Mouse (Mus musculus) forelimb bud, embryonic 11.5 days (tissue): ENCODE results near the gene Capn3.

Source experiments
- DNase-seq: peaks from one replicate; pipeline ENCODE4 v3.0.0-alpha.2; 2012; ENCODE audit warnings: low read depth, low spot score

The Capn3 gene

GRCm38 (mm10) chr2:120481921-120482320 lies 26.1 kb downstream of the Capn3 start:
- DNase-seq, result no peak

GRCm38 (mm10) chr2:120482506-120483389 lies 26.9 kb downstream of the Capn3 start:
- DNase-seq, result no peak

DNA sequence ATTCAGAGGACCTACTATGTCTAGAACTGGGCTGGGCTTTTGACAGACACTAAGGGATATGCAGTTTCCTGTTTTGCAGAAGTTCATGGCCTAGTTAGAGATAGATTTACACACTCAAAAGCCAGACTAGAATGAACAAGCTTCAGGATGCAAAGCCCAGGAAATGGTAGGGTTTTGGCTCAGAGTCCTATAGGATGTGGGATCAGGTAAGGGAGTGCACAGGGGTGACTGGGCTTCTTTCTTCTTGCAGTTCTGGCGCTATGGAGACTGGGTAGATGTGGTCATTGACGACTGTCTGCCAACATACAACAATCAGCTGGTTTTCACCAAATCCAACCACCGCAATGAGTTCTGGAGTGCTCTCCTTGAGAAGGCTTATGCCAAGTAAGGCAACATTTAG lies 28.4 kb downstream of the Capn3 start:
- no peak for DNase-seq

- no peak for DNase-seq
Observed at GRCm38 (mm10) chr2:120493254-120493653, 37.4 kb downstream of the Capn3 start.

DNA sequence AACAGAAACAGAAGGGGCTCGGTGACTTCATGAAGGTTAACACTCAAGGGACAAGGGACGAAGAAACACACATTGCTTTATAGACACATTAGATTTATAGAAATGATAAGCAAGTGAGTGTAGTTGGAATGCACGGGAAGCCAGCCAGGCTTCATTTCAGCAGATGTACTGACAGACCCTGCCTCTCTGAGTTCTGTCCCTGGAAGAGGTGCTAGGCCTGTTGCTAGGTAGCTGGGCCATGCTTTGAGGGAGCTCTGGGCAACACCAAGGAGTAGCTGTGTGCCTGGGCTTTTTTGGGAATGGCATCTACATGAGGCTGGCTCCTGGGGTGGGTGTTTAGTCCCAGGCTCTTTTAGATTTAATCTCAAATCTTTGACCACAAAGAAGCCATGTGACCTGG lies 40.7 kb downstream of the Capn3 start:
- no peak for DNase-seq

DNA sequence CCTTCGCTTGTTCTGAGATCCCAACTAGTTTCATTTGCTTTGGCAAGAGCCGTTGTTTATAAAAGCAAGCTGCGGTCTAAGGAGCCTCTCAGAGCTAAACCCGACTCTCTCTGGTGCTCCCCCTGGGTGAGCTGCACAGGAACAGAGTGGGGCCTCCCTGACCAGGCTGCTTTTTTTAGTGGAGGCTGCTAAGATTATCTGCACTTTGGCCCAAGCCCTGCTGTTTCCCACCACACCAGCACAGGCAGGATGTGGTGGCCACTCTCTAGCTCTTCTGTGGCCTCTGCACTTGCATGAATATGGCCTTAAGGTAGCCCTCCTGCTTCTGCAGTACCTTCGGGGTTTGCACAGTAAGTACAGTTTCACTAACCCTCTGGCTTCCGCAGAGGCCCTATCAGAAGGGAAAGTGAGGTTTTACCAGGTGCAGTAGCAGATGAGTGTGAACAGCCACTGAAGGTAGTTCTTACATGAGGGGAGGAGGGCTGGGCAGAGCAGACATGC lies 44.2 kb downstream of the Capn3 start:
- DNase-seq, result no peak

DNA sequence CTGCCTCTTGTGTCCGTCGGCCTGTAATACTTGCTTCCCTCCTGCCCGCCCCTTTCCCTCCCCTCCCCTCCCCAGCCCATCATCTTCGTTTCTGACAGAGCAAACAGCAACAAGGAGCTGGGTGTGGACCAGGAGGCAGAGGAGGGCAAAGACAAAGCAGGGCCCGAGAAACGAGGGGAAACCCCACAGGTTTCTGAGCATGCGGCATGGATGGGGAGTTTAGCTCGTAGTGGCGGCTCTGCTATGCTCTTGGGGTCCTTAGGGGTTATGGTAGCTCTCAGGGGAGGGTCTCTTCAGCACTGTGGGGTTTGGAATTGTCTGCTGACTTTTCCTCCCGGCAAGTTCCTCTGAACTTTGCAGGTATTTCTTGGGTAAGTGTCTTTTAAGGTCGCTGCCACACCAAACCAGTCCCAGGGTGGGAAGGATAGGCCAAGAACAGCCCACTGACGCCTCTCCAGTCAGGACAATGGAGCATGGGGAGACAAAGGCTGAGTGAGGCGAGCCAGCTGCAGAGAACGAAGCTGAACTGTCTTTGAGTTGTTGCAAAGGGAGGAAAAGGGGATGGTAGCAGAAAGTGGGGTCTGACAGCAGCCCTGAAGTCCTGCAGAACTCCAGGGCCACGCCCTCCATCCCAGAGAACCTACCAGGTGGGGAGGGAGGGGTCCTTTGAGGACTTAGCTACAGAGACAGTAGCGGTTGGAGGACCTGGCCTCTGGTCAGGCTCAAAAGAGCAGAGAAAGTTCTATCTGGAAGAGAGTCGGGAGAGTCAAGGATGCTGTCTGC lies 45.5 kb downstream of the Capn3 start:
- DNase-seq, result no peak

DNA sequence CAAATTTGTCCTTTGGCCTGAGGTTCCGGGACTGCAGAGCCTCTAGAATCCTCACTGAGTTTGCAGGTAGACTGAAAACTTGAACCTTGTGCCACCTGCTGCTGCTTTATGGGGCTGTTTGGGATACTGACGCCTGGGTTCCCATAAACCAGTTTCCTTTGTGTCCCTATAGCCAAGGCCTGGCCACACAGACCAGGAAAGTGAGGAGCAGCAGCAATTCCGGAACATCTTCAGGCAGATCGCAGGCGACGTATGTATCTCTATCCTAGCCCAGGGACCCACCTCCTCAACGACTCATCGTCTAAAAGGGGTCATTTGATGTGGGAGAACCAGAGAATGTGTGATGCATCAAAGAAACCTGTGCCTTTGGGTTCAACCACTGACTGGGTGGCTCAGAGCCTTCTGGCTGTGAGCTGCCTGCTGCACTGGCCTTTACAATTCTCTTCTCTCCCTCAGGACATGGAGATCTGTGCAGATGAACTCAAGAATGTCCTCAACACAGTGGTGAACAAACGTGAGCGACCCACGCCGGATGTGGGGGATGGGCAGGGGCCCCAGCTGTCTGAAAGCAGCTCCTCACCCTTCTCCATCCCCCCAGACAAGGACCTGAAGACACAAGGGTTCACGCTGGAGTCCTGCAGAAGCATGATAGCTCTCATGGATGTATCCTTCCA lies 46.2 kb downstream of the Capn3 start:
- no peak for DNase-seq

GRCm38 (mm10) chr2:120502605-120502990 lies 46.8 kb downstream of the Capn3 start:
- DNase-seq, result no peak

DNA sequence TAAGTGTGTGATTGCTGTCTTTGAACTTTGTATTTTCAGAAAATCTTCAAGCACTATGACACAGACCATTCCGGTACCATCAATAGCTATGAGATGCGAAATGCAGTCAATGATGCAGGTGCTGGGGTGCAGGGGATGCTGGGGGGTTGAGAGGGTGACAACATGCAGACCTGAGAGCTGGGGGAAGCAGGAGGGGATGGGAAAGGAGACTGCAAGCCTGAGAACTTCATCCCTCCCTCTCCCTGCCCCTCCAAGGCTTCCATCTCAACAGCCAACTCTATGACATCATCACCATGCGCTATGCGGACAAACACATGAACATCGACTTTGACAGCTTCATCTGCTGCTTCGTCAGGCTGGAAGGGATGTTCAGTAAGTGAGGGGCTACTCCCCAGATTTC lies 47.3 kb downstream of the Capn3 start:
- DNase-seq, result no peak

DNA sequence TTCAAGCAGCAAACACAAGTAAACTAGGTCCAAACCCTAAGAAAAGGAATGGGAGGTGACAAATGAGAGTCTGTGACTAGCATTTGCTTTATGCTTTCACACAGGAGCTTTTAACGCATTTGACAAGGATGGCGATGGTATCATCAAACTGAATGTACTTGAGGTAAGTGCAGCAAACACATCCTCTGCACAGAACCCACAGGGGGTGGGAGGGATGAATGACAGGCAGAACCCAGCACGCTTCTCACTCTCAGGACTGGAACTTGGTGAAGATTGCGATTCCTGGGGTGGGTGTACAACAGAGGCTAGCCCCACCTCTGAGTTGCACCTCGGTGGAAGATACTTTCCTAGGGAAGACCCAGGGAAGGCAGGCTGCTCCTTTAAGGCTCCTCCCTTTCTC lies 48.2 kb downstream of the Capn3 start:
- no peak for DNase-seq

- DNase-seq, result no peak
Observed at GRCm38 (mm10) chr2:120514181-120514580, 58.4 kb downstream of the Capn3 start.

- DNase-seq, result no peak
Observed at GRCm38 (mm10) chr2:120518547-120519210, 62.9 kb downstream of the Capn3 start.

GRCm38 (mm10) chr2:120526771-120527170 lies 71.0 kb downstream of the Capn3 start:
- no peak for DNase-seq

GRCm38 (mm10) chr2:120529531-120529930 lies 73.7 kb downstream of the Capn3 start:
- DNase-seq, result no peak

DNA sequence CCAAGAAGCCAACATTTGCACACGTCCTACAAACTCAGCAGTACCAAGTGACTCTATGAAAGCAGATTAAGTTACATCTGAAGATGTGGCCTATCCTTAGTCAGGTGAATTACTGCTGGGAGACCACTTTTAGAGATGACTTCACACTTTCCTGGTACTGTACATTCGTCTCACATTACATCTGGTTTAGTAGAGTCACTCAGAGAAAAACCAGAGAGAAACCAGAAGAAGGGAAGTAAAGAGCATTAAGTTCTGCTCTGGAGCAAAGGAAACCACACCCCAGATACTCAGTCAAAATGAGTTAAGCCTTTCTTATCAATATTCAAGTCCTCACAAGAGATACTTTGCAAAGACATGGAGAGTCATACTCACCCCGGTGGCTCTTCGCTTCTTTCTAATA lies 75.4 kb downstream of the Capn3 start:
- no peak for DNase-seq

DNA sequence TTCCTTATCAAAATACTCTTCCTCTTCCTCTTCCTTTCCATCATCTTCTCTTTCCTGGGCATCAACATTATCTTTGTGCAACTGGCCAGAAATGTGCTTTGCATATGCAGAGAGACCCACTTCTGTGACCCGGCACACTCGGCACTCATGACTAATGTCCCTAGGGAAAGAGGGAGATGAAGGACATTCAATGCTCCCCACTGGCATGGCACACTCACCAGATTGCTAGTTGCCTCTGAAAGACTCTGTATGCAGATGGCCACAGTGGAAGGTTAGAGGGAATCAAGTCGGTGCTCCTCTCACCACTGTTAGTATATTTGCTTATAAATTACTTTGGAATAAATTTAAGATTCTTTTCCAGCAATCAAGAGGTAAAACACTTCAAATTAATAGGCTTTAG lies 83.5 kb downstream of the Capn3 start:
- no peak for DNase-seq

GRCm38 (mm10) chr2:120539778-120540208 lies 84.0 kb downstream of the Capn3 start:
- no peak for DNase-seq

GRCm38 (mm10) chr2:120544732-120545131 lies 88.9 kb downstream of the Capn3 start:
- DNase-seq, result no peak
